Mouse (Mus musculus) CD4-positive, CD25-positive, alpha-beta regulatory T cell, adult 2 months (primary cell): ENCODE measurements at regions not wholly inside any gene's neighbourhood (a gene's known extent, or its start where the extent isn't known, plus 50 kb on each side); places are given as distances from the start of the nearest gene placed in this dataset.

Source experiments
- DNase-seq: peaks from one replicate; pipeline ENCODE4 v3.0.0-alpha.2; 2012; ENCODE audit warnings: low read depth, low spot score

- no peak for DNase-seq
Measured at GRCm38 (mm10) chr12:110387056-110387455, 59.9 kb upstream of the Ppp2r5c start.

GRCm38 (mm10) chr12:110387567-110387966 lies 59.4 kb upstream of the Ppp2r5c start:
- DNase-seq = no peak

DNA sequence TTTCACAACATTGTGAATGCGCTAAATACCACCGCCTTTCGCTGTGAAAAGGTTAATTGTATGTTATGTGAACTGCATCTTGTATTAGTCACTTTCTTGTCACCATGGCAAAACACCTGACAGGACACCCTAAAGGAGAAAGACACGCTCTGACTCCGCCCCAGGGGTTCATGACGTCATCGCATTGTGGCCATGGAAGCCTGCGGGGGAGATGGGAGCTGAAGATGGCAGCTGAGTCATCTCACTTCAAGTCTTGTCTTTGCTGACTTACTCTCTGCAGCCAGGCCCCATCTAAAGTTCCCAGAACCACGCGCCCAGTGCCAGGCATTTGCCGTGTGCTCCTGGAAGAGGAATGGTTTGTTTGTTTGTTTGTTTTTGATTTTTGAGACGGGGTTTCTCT lies 57.5 kb upstream of the Ppp2r5c start:
- DNase-seq = peak; percentile 89

DNA sequence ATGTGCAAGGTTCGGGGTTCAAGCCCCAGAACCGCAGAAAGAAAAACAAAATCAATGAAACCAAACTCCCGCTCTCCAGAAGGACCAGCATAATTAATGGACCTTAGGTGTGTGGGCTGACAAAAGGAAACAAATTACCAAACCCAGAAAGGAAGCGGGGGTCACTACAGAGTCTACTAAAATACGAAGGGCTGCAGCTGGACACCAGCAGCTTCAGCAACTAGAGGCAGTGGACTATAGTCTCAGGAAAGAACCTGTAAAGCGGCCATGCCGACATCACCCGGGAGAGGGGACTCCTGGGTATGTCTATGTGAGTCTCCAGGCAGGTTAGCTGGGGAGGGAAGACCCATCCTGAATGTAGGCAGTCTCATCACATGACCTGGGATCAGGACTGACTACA lies 55.5 kb upstream of the Ppp2r5c start:
- no peak for DNase-seq

DNA sequence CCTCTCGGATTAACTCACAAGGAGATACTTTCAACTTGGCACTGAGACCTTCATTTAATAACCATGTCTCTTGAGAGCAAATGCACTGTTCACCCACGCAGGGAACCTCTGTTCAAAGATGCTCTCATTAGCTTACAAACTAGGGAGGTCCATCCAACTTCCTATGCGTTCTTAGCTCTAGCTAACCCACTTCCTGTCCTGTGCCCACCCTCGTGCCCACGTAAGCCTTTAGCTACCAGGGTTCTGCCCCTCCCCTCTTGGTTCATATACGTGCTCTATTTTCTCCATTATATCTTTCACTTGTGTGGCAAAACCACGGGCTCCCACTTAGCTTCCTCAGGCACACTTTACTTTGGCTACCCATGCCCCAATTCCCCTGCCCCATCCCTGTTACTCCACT lies 53.4 kb upstream of the Ppp2r5c start:
- peak; percentile 68 for DNase-seq
